In the genomic region with DNA sequence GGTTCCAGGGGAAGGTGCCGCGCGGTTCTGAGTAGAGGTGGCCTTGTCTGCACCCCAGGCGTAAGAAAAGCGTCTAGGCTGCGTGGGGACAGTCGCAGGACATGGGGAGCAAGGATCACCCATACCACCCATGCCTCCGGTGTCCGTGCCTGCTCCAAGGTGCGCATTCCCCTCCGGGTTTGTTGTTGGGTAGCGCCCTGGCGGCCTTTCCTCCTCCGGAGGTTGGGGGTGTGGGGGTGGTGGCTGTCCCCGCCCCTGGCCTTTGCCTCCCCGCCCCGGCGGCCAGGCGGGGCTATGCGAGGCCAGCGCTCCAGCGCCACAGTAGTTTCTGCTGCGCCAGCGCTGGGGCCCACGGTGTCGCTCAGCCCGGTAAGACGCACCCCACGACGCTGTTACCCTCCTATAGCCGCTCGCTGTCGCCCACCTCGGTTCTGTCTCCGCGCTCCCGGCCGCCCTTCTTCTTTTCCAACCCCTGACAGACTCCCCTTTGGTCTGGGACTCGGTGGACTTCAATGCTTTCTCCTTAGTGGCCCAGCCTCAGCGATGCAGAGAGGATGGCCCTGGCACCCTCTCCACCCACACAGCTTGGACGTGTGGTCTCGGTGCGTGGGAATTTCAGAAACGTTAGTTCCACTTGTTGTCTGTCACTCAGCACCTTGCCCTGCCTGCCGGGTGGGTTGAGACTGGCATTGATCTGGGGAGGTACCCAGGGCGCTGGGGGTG, we compare ENCODE assay signal across 8 mouse cellular contexts. TPM values are rescaled to one million over a fixed set of nuclear protein-coding genes. Genes with fewer than 3 reads are reported as not detected.
DNase-seq lines count a peak whose midpoint lies in the region; ATAC-seq and TF ChIP-seq lines count a peak whose summit lies in the region.

A gene (plus strand): TSS at position 167 of the 723 bp plus-strand sequence.

- 2% methylated on average over 46 of the region's 46 CpGs for WGBS in embryonic facial prominence, embryonic 13.5 days
- under 1% methylated on average over 46 of the region's 46 CpGs for WGBS in kidney, adult 2 months
- 2% methylated on average over 45 of the region's 46 CpGs for WGBS in liver, embryonic 11.5 days

- H3K27ac ChIP-seq in embryonic facial prominence, embryonic 13.5 days = no peak within 1 kb of the TSS
- H3K27ac ChIP-seq in kidney, adult 2 months (ENCODE audit: insufficient read depth, low read depth, low read length) = peak within 1 kb of the TSS; percentile 77
- no peak within 1 kb of the TSS for H3K27ac ChIP-seq in liver, embryonic 11.5 days (ENCODE audit: low read depth, low read length)

- peak within 1 kb of the TSS; percentile 47 for H3K4me3 ChIP-seq in embryonic facial prominence, embryonic 13.5 days
- H3K4me3 ChIP-seq in kidney, adult 2 months (ENCODE audit: insufficient read depth, low read depth, low read length) = peak within 1 kb of the TSS; percentile 65
- H3K4me3 ChIP-seq in liver, embryonic 11.5 days (ENCODE audit: low read depth, low read length) = peak within 1 kb of the TSS; percentile 47

- peak within 1 kb of the TSS; percentile 89 for H3K4me2 ChIP-seq in embryonic facial prominence, embryonic 13.5 days
- H3K4me2 ChIP-seq in liver, embryonic 11.5 days = peak within 1 kb of the TSS; percentile 78

- peak; percentile 20; the same call in 1 of the 2 replicates for ATAC-seq in embryonic facial prominence, embryonic 13.5 days (ENCODE audit: insufficient number of reproducible peaks, insufficient read depth, low FRiP score, low TSS enrichment, low read depth)
- ATAC-seq in liver, embryonic 11.5 days (replicated peaks; ENCODE audit: low FRiP score) = peak; percentile 79
- ATAC-seq in monocyte, adult 5-6 weeks (replicated peaks; ENCODE audit: insufficient number of reproducible peaks, low FRiP score, low TSS enrichment, poor library complexity, severe bottlenecking) = peak; percentile 74

- peak within 1 kb of the TSS; percentile 68 for H3K9ac ChIP-seq in embryonic facial prominence, embryonic 13.5 days
- H3K9ac ChIP-seq in liver, embryonic 11.5 days (ENCODE audit: low read depth, low read length) = peak within 1 kb of the TSS; percentile 35

- H3K4me1 ChIP-seq in embryonic facial prominence, embryonic 13.5 days = peaks cover 9% of the 10 kb centered on the region
- peaks cover 12% of the 10 kb centered on the region; the same call in 1 of the 2 replicates for H3K4me1 ChIP-seq in kidney, adult 2 months (ENCODE audit: control insufficient read depth, insufficient read depth, low read length)
- peaks cover 2% of the 10 kb centered on the region; the same call in 1 of the 2 replicates for H3K4me1 ChIP-seq in liver, embryonic 11.5 days (replicated peaks; ENCODE audit: control insufficient read depth, insufficient read depth, low read length)

- TF ChIP-seq POLR2A in kidney, adult 2 months (IDR thresholded peaks at IDR 0.05; ENCODE audit: low read depth, low read length) = peak; percentile 74

- no peak for TF ChIP-seq CTCF in kidney, adult 2 months (conservative IDR thresholded peaks at IDR 0.05; ENCODE audit: insufficient read depth, insufficient read length, low read depth, low read length)

- DNase-seq in 3134 (ENCODE audit: extremely low read depth, insufficient read length, low spot score) = peak; percentile 86
- DNase-seq in adrenal gland, postnatal 25 days = peak; percentile 87
- peak; percentile 79 for DNase-seq in heart, adult 8-10 months (ENCODE audit: low spot score)
- peak; percentile 90 for DNase-seq in kidney, adult 2 months
- DNase-seq in liver, embryonic 11.5 days (ENCODE audit: low spot score) = peak; percentile 54
- peak; percentile 58 to 78 for DNase-seq in spleen, postnatal 4 days (ENCODE audit: low spot score in 2 of 2)

- peaks cover 43% of the 10 kb centered on the region for H3K27me3 ChIP-seq in embryonic facial prominence, embryonic 13.5 days
- H3K27me3 ChIP-seq in kidney, adult 2 months (replicated peaks; ENCODE audit: control insufficient read depth, insufficient read depth, low read length) = no peaks in the 10 kb centered on the region
- H3K27me3 ChIP-seq in liver, embryonic 11.5 days (replicated peaks; ENCODE audit: control insufficient read depth, insufficient read depth, low read length) = peaks cover 17% of the 10 kb centered on the region

- no peaks in the 10 kb centered on the region for H3K9me3 ChIP-seq in embryonic facial prominence, embryonic 13.5 days
- no peaks in the 10 kb centered on the region for H3K9me3 ChIP-seq in liver, embryonic 11.5 days (ENCODE audit: control insufficient read depth, low read length)

- H3K36me3 ChIP-seq in embryonic facial prominence, embryonic 13.5 days = no peaks in the 10 kb centered on the region
- H3K36me3 ChIP-seq in kidney, adult 2 months (ENCODE audit: control insufficient read depth, insufficient read depth, low read length) = no peaks in the 10 kb centered on the region
- no peaks in the 10 kb centered on the region for H3K36me3 ChIP-seq in liver, embryonic 11.5 days (ENCODE audit: control insufficient read depth, insufficient read depth, low read length)

RNA-seq across cellular contexts. Expression of the gene that starts here (rescaled TPM):
- 50.2 and 57.3 TPM in 2 replicates for total RNA-seq in adrenal gland, postnatal 25 days (2021)
- 4.7 and 5.8 TPM in 2 replicates for polyA plus RNA-seq in embryonic facial prominence, embryonic 13.5 days (2015; fragmentation: Nextera tagmentation; extraction: Ambion mirVana)
- total RNA-seq in heart, adult 8-10 months (2022) = 10 to 100 TPM; 45.8 to 67.7 (median 56.3) TPM
- 79.1 and 84.5 TPM in 2 replicates for polyA plus RNA-seq in kidney, adult 2 months (2012; rRNA removed)
- 2.3 and 2.5 TPM in 2 replicates for polyA plus RNA-seq in liver, embryonic 11.5 days (2014; fragmentation: Nextera tagmentation; extraction: Ambion mirVana)
- total RNA-seq in monocyte, adult 5-6 weeks (2017) = 82.6 to 132 TPM (median 121 TPM) in 3 replicates

Comparison
In these comparisons a context has a peak if more than half of its experiments do, and no peak if none do; other contexts are left out.
1. RNA of the gene that starts here (polyA plus RNA-seq): 79.1 to 84.5 TPM in kidney, adult 2 months; 4.7 to 5.8 TPM in embryonic facial prominence, embryonic 13.5 days and 2.3 to 2.5 TPM in liver, embryonic 11.5 days; every median in the first group is over 10 times any median in the second.
2. ATAC-seq: peak in every context shown above with its lines; median percentile 79 in liver, embryonic 11.5 days; 74 in monocyte, adult 5-6 weeks; 20 in embryonic facial prominence, embryonic 13.5 days.
3. Peak in every context shown above with its lines, with median percentiles within 50 percentile points of each other: DNase-seq and H3K4me3 ChIP-seq.